Mouse (Mus musculus) neural tube, embryonic 10.5 days (tissue): ENCODE measurements around the gene Jup.

Experiments used
- DNase-seq: peaks from one replicate; pipeline ENCODE4 v3.0.0-alpha.2; 2017; ENCODE audit warnings: low spot score; ENCODE audit errors: extremely low spot score

Jup gene

GRCm38 (mm10) chr11:100397600-100398389 is at the start of gene Jup:
Gene Jup (minus strand): TSS chr11:100397763.
- peak; percentile 94 for DNase-seq

GRCm38 (mm10) chr11:100442625-100443024 is 45.1 kb upstream of the Jup start:
- no peak for DNase-seq

GRCm38 (mm10) chr11:100441797-100442196 is 44.2 kb upstream of the Jup start, which contains the start of the genes Nt5c3b and Klhl10:
Gene Nt5c3b (minus strand): TSS chr11:100441808.
Gene Klhl10 (plus strand): TSS chr11:100441917.
- DNase-seq = no peak

- peak; percentile 81 for DNase-seq
Observed at GRCm38 (mm10) chr11:100440691-100441522, 43.3 kb upstream of the Jup start.

GRCm38 (mm10) chr11:100437901-100438300 is 40.3 kb upstream of the Jup start:
- DNase-seq = no peak

GRCm38 (mm10) chr11:100435678-100436246 is 38.2 kb upstream of the Jup start:
- no peak for DNase-seq

- DNase-seq = no peak
Observed at GRCm38 (mm10) chr11:100432002-100432401, 34.4 kb upstream of the Jup start.

GRCm38 (mm10) chr11:100430052-100430451 is 32.5 kb upstream of the Jup start:
- no peak for DNase-seq

- no peak for DNase-seq
Observed at GRCm38 (mm10) chr11:100428612-100429199, 31.1 kb upstream of the Jup start.

- no peak for DNase-seq
Observed at GRCm38 (mm10) chr11:100426820-100427219, 29.3 kb upstream of the Jup start.

- DNase-seq = peak; percentile 49
Observed at GRCm38 (mm10) chr11:100425851-100426250, 28.3 kb upstream of the Jup start.

GRCm38 (mm10) chr11:100423836-100424235 is 26.3 kb upstream of the Jup start:
- DNase-seq = no peak

GRCm38 (mm10) chr11:100421537-100421936 is 24.0 kb upstream of the Jup start:
- DNase-seq = no peak

- DNase-seq = peak; percentile 74
Observed at GRCm38 (mm10) chr11:100414914-100415822, 17.6 kb upstream of the Jup start, which contains the start of gene Fkbp10. Gene Fkbp10 (plus strand): TSS chr11:100415697.

- peak; percentile 94 for DNase-seq
Observed at GRCm38 (mm10) chr11:100414021-100414913, 16.7 kb upstream of the Jup start, which contains the start of gene P3h4. Gene P3h4 (minus strand): TSS chr11:100414836.

GRCm38 (mm10) chr11:100413541-100413940 is 16.0 kb upstream of the Jup start:
- no peak for DNase-seq

GRCm38 (mm10) chr11:100411736-100412135 is 14.2 kb upstream of the Jup start:
- no peak for DNase-seq

GRCm38 (mm10) chr11:100409686-100410085 is 12.1 kb upstream of the Jup start:
- no peak for DNase-seq

GRCm38 (mm10) chr11:100408835-100409462 is 11.4 kb upstream of the Jup start:
- no peak for DNase-seq
